Mouse (Mus musculus): ENCODE measurements around the gene Mark1. TPM values are rescaled to one million over a fixed set of nuclear protein-coding genes. Genes with fewer than 3 reads are reported as not detected.

Mark1 gene
- polyA plus RNA-seq, 1 experiment from 2014 or later = 2.1 TPM

DNA sequence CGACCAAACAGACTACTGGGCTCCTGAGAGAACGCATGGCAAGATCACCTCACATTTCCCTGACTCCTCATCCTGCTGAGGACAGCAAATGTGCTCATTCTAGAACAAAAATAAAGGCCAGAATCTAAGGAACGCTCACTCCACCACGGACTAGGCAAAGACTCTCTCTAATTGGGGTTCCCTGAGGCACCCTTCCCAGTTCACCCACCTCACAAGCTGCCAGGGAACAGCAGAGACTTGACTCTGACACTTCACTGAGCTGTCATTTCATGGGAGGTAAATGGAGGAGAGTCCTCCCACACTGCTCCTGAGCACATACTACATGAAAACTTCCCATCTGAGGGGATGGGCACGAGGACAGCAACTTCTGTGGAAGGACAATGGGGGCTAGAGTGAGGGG, 37.5 kb downstream of the Mark1 start:
- no peak overlapping the region for H3K4me3 ChIP-seq
- peaks cover 30% of the 10 kb centered on the region for H3K4me1 ChIP-seq (replicated peaks)
- 78% methylated on average over 5 of the region's 5 CpGs for WGBS
- no peaks in the 10 kb centered on the region; the same call in 1 of the 2 replicates for H3K36me3 ChIP-seq
- no peak overlapping the region for H3K4me2 ChIP-seq
- H3K27me3 ChIP-seq (replicated peaks) = no peaks in the 10 kb centered on the region
- no peak overlapping the region for H3K27ac ChIP-seq (ENCODE audit: poor library complexity, severe bottlenecking)
- H3K9ac ChIP-seq = no peak overlapping the region
- ATAC-seq (ENCODE audit: insufficient number of reproducible peaks, low FRiP score) = no peak
- H3K9me3 ChIP-seq (replicated peaks) = 0 out of 2 replicates have a peak, but pooled peaks cover 10% of the 10 kb centered on the region

DNA sequence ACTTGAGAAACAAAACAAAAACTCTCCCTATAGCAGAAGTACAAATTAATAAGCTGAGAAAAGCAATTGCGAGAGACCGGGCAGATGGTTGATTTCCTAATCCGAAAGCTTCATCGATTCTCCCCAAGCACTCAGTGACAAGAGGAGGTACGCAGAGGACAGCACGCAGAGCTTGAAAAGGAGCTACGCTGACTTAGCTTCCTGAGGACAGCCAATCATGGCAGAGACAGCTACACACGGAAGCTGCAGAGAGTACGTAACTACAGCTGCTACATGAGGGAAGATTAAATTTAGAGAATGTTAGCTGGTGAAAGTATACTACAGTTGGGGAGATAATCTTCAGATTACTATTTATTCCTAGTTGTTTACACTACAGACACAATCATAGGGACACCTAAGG, 40.6 kb downstream of the Mark1 start:
- Histone ChIP-seq H3K27ac (ENCODE audit: poor library complexity, severe bottlenecking) (no peak overlapping the region), H3K4me3 (no peak overlapping the region), H3K9ac (no peak overlapping the region), H3K4me2 (peak overlapping the region; percentile 10), H3K4me1 (replicated peaks) (peaks cover 25% of the 10 kb centered on the region), H3K27me3 (replicated peaks) (no peaks in the 10 kb centered on the region), H3K36me3 (no peaks in the 10 kb centered on the region; the same call in 1 of the 2 replicates), H3K9me3 (replicated peaks) (0 out of 2 replicates have a peak, but pooled peaks cover 14% of the 10 kb centered on the region)
- 63% methylated on average over 9 of the region's 9 CpGs for WGBS
- no peak for ATAC-seq (ENCODE audit: insufficient number of reproducible peaks, low FRiP score)

DNA sequence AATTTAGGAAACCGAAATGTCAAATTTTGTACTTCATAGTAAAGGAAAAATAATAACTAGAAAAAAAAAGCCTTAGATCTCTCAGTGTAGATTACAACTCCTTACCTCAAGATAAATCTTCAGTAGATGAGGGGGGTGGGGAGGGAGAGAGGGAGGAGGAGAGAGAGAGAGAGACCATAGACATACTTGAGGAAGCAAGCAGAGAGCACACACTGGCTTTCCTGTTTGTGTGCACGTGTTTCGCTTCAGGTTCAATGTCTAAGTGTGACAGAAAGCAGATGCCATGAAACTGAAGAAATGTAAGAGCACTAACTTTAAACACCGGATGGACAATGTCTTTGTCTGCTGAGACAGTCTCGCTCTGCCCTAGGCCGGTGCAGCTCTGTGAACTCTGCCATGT, 41.0 kb downstream of the Mark1 start:
- H3K4me3 ChIP-seq = no peak overlapping the region
- ATAC-seq (ENCODE audit: insufficient number of reproducible peaks, low FRiP score) = no peak
- H3K27ac ChIP-seq (ENCODE audit: poor library complexity, severe bottlenecking) = no peak overlapping the region
- H3K36me3 ChIP-seq = no peaks in the 10 kb centered on the region; the same call in 1 of the 2 replicates
- 0 out of 2 replicates have a peak, but pooled peaks cover 14% of the 10 kb centered on the region for H3K9me3 ChIP-seq (replicated peaks)
- H3K9ac ChIP-seq = no peak overlapping the region
- peak overlapping the region; percentile 10 for H3K4me2 ChIP-seq
- H3K4me1 ChIP-seq (replicated peaks) = peaks cover 21% of the 10 kb centered on the region
- WGBS = 42% methylated on average over 6 of the region's 6 CpGs
- no peaks in the 10 kb centered on the region for H3K27me3 ChIP-seq (replicated peaks)

DNA sequence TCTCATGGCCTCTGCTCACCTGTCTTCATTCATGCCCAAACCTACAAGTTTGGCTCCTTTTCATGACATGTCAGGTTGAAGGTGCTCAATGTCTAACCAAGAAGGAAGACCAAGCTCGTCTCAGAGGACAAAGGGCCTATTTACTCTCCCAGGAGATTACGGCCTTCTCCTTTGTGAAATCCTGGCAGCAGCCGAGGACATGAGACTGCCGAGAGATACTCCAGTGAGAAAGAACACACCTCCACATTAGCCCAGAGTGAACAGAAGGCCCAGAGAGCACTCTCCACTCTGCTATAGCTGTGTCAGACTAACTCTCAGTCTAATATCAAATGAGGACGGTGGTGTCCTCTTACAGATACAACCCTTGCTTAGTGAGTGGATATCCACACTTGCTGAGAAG, 47.6 kb downstream of the Mark1 start:
- Histone ChIP-seq H3K9ac (no peak overlapping the region), H3K36me3 (no peaks in the 10 kb centered on the region), H3K27me3 (replicated peaks) (no peaks in the 10 kb centered on the region), H3K27ac (ENCODE audit: poor library complexity, severe bottlenecking) (no peak overlapping the region), H3K9me3 (replicated peaks) (0 out of 2 replicates have a peak, but pooled peaks cover 3% of the 10 kb centered on the region), H3K4me1 (replicated peaks) (no peaks in the 10 kb centered on the region), H3K4me2 (no peak overlapping the region), H3K4me3 (no peak overlapping the region)
- WGBS = 57% methylated on average over 5 of the region's 5 CpGs
- ATAC-seq (ENCODE audit: insufficient number of reproducible peaks, low FRiP score) = no peak

DNA sequence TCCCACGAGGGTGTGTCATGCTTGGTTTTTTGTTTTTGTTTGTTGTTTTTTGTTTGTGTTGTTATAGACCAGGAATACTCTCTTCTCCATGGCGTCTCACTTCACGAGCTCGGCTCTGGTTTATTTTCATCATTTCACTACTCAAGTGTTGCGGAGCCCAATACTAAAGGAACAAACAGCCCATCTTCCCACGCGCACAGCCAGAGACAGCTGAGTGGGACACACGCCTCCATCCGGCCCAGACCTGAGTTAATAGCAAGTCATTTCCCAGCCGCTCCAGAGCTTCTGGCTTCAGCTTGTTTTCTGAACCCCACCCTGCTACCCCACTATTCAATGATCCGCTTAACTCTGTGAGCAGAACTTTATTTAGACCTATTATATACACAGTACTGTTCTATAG, 48.3 kb downstream of the Mark1 start:
- H3K36me3 ChIP-seq = no peaks in the 10 kb centered on the region
- ATAC-seq (ENCODE audit: insufficient number of reproducible peaks, low FRiP score) = no peak
- no peak overlapping the region for H3K9ac ChIP-seq
- H3K4me3 ChIP-seq = no peak overlapping the region
- no peaks in the 10 kb centered on the region for H3K27me3 ChIP-seq (replicated peaks)
- 89% methylated on average over 11 of the region's 11 CpGs for whole genome bisulfite sequencing
- H3K4me2 ChIP-seq = no peak overlapping the region
- H3K9me3 ChIP-seq (replicated peaks) = no peaks in the 10 kb centered on the region
- H3K4me1 ChIP-seq (replicated peaks) = peaks cover 3% of the 10 kb centered on the region; the same call in 1 of the 2 replicates
- H3K27ac ChIP-seq (ENCODE audit: poor library complexity, severe bottlenecking) = no peak overlapping the region

DNA sequence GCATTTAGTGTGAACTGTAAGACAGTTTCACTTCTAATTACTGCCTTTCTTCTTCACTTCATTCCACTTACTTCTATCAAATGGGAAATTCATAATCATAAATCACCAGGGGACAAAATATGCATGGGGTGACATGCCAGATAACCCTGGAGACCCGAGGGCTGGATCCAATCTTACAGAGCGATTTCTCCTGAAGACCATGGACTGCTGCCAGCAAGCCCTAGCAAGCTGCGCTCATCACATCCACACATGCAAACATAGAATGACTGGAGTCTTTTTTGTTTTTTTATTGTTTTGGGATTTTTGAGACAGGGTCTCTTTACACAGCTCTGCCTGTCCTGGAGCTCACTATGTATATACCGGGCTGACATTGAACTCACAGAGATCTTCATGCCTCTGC, 61.3 kb downstream of the Mark1 start:
- Histone ChIP-seq H3K9ac (no peak overlapping the region), H3K4me2 (no peak overlapping the region), H3K27me3 (replicated peaks) (no peaks in the 10 kb centered on the region), H3K4me3 (no peak overlapping the region), H3K36me3 (no peaks in the 10 kb centered on the region), H3K27ac (ENCODE audit: poor library complexity, severe bottlenecking) (no peak overlapping the region), H3K4me1 (replicated peaks) (peaks cover 7% of the 10 kb centered on the region; the same call in 1 of the 2 replicates), H3K9me3 (replicated peaks) (no peaks in the 10 kb centered on the region)
- no peak for ATAC-seq (ENCODE audit: insufficient number of reproducible peaks, low FRiP score)
- WGBS = 68% methylated on average over 4 of the region's 4 CpGs

DNA sequence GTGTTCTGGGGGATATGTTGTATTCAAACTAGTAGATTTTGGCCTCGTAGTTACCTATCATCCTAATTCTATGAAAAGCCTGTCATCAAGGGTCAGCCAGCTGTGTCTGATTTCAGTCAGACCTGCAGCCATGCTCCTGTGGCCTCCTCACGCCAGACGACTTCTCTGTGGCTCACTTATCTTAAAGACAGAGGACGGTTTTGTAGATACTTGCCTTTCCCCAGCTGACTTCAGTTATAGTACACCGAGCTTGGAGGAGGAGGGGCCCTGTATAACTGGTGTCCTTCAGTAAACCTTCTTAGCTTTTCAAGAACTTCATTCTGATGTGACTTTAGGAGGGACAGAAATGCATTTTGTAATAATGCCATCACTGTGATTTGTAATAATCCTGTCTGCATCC, 63.4 kb downstream of the Mark1 start:
- Histone ChIP-seq H3K36me3 (no peaks in the 10 kb centered on the region), H3K27ac (ENCODE audit: poor library complexity, severe bottlenecking) (no peak overlapping the region), H3K4me2 (no peak overlapping the region), H3K9me3 (replicated peaks) (no peaks in the 10 kb centered on the region), H3K4me3 (no peak overlapping the region), H3K9ac (no peak overlapping the region), H3K27me3 (replicated peaks) (no peaks in the 10 kb centered on the region), H3K4me1 (replicated peaks) (peaks cover 7% of the 10 kb centered on the region; the same call in 1 of the 2 replicates)
- 12% methylated on average over 5 of the region's 5 CpGs for WGBS
- ATAC-seq (ENCODE audit: insufficient number of reproducible peaks, low FRiP score) = no peak

DNA sequence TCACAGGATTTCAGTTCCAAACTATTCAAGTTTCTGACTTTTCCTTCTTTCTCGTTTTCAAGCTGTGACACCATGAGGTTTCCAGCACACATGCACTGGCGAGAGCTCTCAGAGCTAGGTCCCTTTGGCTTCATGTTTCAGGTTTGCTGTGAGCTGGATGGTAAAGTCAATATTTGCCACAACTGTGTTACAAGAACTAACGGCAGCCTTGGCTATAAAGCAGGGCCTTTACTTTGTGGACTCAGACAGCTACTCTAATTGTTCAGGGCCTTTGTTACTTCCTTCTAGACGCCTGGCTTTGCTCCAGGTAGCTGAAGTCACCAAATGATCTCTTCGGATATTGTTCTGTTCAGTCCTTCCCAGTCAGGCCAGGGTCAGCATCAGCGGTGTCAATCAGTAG, 63.9 kb downstream of the Mark1 start:
- H3K4me2 ChIP-seq = no peak overlapping the region
- no peaks in the 10 kb centered on the region for H3K9me3 ChIP-seq (replicated peaks)
- H3K4me3 ChIP-seq = no peak overlapping the region
- ATAC-seq (ENCODE audit: insufficient number of reproducible peaks, low FRiP score) = no peak
- peaks cover 7% of the 10 kb centered on the region; the same call in 1 of the 2 replicates for H3K4me1 ChIP-seq (replicated peaks)
- no peaks in the 10 kb centered on the region for H3K27me3 ChIP-seq (replicated peaks)
- no peaks in the 10 kb centered on the region for H3K36me3 ChIP-seq
- WGBS = 63% methylated on average over 6 of the region's 6 CpGs
- H3K27ac ChIP-seq (ENCODE audit: poor library complexity, severe bottlenecking) = no peak overlapping the region
- H3K9ac ChIP-seq = no peak overlapping the region

DNA sequence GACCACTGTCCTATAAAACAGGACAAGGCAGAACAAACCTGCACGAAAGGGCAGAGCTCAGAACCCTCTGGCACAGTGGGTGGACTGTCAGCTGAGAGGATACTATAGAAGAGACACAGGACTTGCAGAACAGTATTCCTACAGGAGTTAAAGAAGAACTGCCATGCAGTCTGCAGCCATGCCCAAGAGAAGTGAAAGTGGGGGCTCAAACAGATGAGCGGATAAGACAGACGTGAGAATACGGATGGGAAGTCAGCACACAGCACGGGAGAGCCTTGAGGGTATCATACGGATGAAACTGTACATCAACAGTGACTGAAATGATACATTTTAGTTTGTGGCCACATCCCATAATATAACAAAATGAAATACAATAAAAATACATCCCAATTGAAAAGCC, 68.3 kb downstream of the Mark1 start:
- ATAC-seq (ENCODE audit: insufficient number of reproducible peaks, low FRiP score) = no peak
- 82% methylated on average over 6 of the region's 6 CpGs for WGBS
- H3K4me3 ChIP-seq = no peak overlapping the region
- no peak overlapping the region for H3K4me2 ChIP-seq
- H3K4me1 ChIP-seq (replicated peaks) = peaks cover 12% of the 10 kb centered on the region; the same call in 1 of the 2 replicates
- peaks cover 7% of the 10 kb centered on the region for H3K36me3 ChIP-seq
- H3K27ac ChIP-seq (ENCODE audit: poor library complexity, severe bottlenecking) = no peak overlapping the region
- H3K9ac ChIP-seq = no peak overlapping the region
- no peaks in the 10 kb centered on the region for H3K27me3 ChIP-seq (replicated peaks)
- H3K9me3 ChIP-seq (replicated peaks) = no peaks in the 10 kb centered on the region

DNA sequence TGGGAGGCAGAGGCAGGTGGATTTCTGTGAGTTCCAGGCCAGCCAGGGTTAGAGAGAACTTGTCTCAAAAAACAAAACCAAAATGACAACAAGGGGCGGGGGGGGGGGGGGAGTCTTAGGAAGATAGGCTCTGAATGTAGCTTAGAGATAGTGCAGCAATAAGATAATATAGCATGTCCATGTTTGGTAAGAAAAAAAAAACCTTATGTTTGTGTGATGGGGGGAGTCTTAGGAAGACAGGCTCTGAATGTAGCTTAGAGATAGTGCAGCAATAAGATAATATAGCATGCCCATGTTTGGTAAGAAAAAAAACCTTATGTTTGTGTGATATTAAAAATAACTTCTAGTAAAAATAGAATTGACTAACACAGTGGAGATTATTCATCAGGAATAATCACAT, 71.0 kb downstream of the Mark1 start:
- Histone ChIP-seq H3K4me3 (no peak overlapping the region), H3K27ac (ENCODE audit: poor library complexity, severe bottlenecking) (no peak overlapping the region), H3K4me2 (no peak overlapping the region), H3K27me3 (replicated peaks) (no peaks in the 10 kb centered on the region), H3K9ac (no peak overlapping the region), H3K9me3 (replicated peaks) (no peaks in the 10 kb centered on the region), H3K4me1 (replicated peaks) (peaks cover 7% of the 10 kb centered on the region; the same call in 1 of the 2 replicates), H3K36me3 (peaks cover 10% of the 10 kb centered on the region)
- WGBS = 83% methylated on average over 1 of the region's 1 CpGs
- ATAC-seq (ENCODE audit: insufficient number of reproducible peaks, low FRiP score) = no peak

DNA sequence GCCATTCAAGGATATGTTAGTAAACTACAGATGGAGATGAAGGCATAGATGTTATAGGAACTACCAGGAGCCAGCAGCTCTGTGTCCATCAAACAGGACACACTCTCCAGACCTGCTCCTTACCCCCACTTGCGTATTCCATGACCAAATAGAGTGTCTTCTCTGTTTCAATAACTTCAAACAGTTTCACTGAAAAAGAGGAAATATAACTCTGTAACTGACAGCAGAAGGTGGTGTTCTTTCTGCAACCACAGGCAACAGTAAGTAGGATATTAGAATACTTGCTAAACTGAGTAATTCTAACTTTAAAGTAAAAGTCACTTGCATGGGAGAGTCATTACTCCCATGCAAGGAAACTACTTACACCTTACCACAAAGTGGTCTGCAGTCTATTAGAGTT, 71.5 kb downstream of the Mark1 start:
- Histone ChIP-seq H3K4me2 (no peak overlapping the region), H3K27ac (ENCODE audit: poor library complexity, severe bottlenecking) (no peak overlapping the region), H3K9ac (0 out of 2 replicates have a peak overlapping the region, but pooled peaks have one; percentile 12), H3K4me3 (no peak overlapping the region), H3K9me3 (replicated peaks) (no peaks in the 10 kb centered on the region), H3K4me1 (replicated peaks) (peaks cover 7% of the 10 kb centered on the region; the same call in 1 of the 2 replicates), H3K36me3 (peaks cover 12% of the 10 kb centered on the region), H3K27me3 (replicated peaks) (no peaks in the 10 kb centered on the region)
- ATAC-seq (ENCODE audit: insufficient number of reproducible peaks, low FRiP score) = no peak
- 88% methylated on average over 1 of the region's 1 CpGs for WGBS

DNA sequence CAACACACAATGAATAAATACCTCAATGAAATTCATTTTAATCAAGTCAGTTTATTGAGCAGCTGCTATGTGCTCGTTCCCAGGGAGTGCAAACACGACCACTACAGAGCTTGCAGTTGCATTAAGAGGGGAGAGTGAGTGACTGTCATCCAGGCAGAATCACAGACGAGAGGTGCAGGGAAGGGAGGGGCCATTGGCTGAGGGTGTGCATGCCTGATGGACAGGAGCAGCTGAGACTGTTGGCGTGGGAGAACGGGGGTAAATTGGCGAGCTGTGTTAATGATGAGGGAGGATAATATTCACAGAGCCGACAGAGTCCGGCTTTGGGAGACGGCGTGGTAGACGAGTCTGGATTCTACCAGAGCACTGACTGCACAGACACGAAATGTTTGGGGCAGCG, 76.5 kb downstream of the Mark1 start:
- Histone ChIP-seq H3K4me2 (no peak overlapping the region), H3K9me3 (replicated peaks) (no peaks in the 10 kb centered on the region), H3K27ac (ENCODE audit: poor library complexity, severe bottlenecking) (no peak overlapping the region), H3K4me3 (no peak overlapping the region), H3K4me1 (replicated peaks) (no peaks in the 10 kb centered on the region), H3K36me3 (peaks cover 36% of the 10 kb centered on the region), H3K27me3 (replicated peaks) (no peaks in the 10 kb centered on the region), H3K9ac (no peak overlapping the region)
- WGBS = 85% methylated on average over 13 of the region's 13 CpGs
- ATAC-seq (ENCODE audit: insufficient number of reproducible peaks, low FRiP score) = no peak
